Mouse (Mus musculus): Measurements from ENCODE around the gene Card9.

Gene Card9

DNA sequence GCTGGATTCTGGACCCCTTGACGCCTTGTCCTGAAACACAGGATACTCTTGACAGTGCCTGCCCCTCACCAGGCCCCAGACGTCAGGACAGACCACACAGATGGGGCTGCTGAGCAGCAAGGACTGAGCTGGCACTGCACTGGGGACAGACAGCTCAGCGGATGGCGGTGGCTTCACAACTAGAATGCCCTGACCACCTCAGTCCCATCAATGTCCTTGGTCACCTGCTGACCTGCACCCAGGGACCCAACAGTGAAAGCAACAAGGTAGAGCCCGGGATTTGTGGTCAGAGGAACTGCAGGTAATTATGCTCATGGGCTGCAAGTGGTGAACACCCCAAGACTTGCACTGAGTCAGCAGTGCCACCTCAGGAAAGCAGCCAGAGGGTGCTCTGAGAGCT is 2.3 kb upstream of the Card9 start:
- no peak for DNase-seq (ENCODE audit: low spot score)

DNA sequence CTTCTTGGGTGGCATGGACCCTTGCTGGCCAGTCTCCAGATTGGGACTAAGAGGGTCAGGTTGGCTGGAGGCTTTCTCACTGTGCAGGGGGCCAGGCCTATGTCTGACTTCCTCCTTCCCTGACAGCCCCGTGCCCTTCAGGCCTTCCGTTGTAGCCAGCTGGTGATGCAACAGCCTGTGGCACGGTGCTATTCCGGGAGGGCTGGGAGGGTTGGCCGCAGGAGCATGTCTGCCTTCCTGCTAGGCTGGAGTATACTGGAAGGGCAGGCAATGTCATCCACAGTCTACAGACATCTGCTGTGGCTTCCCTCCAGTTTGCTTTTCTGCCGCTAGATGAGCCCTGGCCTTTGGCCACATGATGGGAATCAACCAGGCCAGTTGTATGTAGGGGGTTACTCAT is 735 bp downstream of the Card9 start:
- no peak for DNase-seq (ENCODE audit: low spot score)

DNA sequence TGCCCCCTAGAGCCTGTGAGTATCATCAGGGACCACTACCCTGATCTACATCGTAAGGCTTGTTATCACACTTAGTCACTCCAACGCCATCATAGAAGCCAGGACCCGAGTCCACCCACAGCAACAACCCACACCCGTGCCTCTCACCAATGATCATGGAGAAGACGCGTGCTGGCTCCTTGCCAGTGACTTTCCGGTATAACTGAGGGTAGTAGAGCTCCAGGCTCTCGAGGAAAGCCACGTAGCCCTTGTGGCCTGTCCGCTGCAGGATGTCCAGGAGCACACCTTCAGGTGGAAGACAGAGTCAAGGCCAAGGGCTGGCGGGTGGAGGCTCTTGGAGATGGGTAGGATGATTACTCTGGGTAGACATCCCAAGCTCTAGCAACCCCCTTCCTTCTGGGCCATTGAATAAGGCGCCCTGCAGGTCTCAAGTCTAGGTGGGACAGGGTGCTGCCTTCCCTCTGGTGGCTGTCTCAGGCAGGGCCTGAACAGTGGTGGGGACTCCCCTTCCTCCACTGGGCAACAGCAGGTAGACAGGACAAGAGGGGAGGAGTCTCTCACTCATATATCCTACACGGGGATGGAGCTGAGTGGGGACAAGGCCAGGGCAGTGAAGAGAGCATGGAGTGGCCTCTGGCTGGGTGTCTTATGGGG is 1.9 kb downstream of the Card9 start:
- no peak for DNase-seq (ENCODE audit: low spot score)

DNA sequence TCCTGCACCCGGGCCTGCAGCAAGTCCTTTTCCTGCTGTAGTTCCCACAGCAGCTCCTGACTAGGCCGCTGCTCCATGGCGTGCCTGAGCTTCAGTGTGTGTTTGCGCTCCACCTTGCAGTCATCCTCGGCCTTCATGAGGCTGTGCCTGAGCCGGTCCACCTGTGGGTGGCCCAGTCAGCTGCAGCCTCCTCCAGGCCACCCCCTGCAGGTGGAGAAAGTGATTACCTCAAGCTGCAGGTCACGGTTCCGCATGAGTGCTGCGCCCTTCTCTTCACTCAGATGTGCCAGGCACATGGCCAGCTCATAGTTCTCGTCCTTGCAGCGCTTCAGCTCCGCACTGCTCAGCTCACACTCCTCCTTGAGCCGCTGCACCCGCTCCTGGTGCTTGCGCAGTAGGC is 3.2 kb downstream of the Card9 start:
- DNase-seq (ENCODE audit: low spot score): no peak

DNA sequence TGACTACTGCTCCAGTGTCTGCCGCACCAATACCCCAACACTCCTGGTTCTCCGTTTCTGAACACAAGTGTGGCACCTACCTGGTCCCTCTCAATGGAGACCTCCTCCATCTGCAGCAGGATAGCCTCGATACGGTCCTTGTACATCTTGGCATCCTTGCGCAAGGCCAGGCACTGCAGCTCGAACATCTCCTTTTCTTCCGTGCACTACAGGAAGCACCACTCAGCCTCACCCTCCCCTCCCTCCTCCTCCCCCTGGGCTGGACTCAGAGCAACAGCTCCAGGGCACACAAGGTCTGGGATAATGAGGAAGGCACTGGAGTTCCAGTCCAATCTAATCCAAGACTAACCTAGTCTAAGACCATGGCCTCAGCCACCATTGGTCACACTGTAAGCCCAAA is 4.0 kb downstream of the Card9 start:
- no peak for DNase-seq (ENCODE audit: low spot score)

DNA sequence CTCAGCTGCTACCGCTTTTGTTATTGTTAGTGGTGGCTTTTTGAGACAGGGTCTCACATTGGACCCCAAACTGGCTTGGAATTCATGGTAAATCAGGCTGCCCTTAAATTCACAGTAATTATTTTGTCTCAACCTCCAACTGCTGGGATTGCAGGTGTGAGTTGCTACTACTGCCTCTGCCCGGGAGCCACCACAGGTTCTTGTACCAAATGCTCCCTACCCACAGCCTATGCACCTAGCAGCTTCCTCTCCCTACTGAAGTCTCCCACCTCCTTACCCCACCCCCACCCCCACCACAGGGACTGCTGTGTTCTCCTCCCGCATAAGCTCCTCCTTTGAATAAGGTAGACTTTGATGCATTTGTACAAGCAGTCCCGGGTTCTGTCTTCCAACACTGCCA is 4.5 kb downstream of the Card9 start:
- DNase-seq (ENCODE audit: low spot score): no peak

DNA sequence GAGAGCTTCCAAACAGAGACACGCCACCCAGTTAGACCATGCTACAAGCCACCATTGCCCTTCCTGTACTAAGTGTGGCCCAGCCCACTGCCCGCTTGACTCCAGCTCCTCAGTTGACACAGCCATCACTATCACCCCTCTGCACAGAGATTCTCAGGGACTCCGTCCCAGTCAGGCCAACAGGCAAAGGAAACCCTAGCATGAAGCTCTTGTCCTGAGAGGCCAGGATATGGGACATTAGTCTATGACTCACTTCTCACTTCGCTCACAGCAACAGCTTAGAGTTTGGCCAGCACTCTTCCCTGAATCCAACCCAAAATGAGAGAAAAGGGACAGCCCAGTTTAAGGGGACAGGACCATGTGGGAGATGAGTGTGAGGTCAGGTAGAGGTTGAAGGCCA is 6.3 kb downstream of the Card9 start:
- no peak for DNase-seq (ENCODE audit: low spot score)

DNA sequence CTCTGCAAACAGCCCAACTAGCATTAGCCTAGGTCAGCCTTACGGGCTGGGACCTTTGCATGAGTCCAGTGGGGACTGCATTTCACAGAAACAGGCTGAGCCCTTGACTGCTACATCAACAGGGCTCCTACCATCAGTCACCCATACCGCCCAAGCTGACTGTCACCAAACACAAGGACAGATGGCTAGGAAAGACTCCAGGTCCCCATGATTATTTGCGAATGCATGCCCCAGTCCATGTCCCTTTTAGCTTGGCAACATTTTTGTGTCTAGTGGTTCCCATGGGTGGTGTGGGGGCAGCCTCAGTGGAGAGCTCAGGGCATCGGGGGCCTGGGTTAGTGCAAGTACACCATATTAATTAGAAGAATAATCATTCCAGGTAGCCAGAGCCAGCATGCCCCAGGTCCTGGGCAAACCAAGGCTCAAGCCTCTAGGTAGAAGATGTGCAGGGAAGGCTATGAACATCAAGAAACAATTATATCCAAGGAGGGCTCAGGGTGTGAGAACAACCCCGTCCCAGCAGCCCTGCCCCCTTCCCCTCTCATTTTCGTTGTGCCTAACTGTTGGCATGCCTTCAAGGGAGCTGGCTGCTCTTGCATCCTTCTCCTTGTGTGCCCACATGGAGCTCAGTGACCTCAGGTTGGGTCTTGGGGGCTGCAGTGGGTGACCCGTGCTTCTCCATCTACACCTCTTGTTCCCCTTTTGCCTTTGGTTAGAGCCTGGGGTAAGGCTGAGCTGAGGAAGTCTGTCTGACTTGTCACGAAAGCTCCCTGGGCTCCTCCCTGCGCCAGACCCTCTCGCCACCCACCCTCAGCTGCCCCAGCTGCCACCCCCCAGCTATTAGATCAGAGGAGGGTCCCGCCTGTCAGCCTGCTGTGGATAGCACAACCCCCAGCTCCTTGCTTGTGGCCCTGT is 7.4 kb downstream of the Card9 start:
- DNase-seq (ENCODE audit: low spot score): no peak

DNA sequence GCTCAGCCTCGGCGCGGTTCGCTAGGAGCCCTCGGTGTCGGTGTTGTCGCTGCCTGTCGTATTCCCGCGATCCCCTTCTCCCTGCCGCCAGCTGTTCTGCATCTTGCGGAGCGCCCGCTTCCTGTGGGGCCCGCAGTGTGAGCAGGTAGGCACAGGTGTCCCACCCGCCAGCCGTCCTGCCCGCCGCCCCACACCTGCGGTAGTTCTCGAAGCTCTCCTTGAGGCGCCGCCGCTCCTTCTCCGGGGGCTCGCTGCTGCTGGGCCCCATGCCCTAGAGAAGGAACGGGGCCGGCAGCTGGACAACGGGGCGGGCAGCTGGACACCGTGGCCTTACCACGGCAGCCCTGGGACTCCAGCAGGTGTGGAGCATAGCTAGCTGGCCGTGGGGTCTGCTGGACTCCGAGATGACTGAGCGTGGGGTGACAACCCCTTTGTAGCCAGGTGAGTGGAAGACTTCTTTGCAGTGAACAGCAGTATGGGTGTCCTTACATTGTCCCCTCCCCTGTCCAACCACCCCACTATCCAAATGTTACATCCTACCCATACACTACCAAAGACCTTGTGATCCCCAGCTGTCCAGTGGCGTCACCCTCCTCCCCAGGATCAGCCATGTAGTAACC is 8.3 kb downstream of the Card9 start:
- DNase-seq (ENCODE audit: low spot score): no peak

DNA sequence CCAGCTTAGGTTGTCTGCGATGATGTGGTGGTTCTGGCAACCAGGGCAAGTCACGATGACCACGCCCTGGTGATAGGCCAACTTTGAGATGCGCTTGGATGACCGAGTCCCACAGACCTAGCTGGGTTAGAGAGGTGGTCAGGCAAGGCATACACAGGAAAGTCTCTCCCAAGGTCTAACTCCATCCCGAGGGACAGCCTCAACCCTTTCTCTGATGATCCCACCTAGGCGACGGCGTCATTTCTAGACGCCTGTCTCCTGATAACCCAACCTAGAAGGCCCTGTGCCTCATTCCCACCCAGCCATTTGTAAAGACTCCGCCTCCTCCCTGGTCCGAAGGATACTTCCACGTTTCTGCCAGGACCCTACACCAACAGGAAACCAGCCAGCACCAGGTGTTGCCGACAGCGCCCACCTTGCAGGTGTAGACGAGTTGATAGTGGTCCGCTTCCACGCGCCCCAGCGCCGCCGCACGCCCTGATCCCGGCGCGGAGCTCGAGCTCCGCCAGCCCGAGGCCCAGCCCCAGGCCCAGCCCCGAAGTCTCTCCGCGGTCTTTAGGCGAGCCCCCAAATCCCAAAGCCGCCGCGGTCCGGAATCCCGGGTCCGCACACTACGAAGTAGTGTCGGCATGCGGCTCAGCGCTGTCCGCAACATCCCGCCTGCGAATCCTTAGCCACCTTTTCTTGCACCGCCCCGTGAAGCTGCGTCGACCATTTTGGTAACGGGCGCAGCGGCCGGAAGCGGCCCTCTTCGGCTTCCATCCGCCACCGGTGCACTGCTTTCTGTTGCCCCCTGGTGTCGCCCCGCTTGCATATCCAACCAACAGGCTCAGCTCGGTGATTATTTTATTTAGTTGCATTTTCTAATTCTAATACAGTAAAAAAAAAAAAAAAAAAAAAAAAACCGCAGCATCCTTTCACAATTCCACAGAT is 9.1 kb downstream of the Card9 start, which contains the start of gene Dnlz:
TSS of gene Dnlz (minus strand) at position 753 of the 933 bp plus-strand sequence.
- DNase-seq (ENCODE audit: low spot score): peak; percentile 95

DNA sequence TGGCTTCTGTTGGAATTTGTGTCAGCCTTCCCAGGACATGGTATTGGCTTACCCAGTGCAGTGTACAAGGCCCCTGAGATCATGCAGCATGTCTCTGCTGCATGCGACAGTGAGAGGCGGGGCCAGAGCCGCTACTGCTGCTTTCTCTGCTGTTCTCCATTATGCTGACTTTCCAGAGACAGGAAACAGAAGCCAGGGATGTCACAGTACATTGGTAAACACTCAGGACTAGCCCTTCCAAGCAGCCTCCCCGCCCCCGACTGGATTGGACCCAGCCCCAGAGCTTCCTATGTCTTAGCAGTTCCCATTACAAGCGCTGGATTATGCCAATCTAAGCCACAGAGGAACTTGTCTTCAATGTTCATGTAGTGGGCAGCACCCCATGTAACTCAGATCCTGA is 12.5 kb downstream of the Card9 start:
- no peak for DNase-seq (ENCODE audit: low spot score)

DNA sequence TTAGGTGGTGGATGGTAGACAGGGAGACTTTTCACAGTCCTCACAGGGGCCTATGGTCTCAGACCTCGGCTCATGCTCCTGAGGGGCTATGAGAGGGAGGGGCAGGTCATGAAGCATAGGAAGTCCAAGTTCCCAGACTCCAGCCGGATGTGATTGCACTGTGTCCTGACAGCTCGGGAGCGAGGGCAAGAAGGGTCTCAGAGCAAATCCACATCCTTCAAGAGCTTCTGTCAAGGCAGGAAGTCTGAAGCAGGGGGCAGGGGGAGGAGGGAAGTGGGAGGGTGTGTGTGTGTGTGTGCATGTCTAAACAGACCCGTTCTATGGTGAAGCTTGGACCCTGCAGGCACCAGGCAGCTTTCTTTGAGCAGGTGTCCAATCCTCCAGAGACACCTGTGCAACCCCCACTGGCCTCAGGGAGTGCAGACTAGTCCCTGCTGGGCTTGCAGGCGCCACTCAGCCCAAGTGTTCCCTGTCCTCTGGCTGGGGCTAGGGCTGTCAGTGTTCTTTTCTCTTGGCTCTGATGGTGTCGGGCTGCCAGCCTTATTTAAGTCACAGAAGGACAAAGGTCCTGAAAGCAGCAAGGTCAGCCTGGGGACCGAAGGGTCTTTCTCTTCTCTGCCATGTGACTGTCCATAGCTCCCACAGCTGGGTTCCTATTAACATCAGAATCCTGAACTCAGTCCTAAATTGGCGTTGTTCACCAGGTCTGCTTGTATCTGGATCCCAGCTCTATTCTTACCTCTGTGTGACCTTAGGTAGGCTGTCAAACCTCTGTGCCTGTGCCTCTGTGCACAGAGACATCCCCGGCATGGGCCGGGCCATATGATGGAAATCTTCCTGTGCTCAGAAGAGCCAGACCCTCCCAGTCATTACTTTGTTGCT is 17.9 kb downstream of the Card9 start:
- no peak for DNase-seq (ENCODE audit: low spot score)

DNA sequence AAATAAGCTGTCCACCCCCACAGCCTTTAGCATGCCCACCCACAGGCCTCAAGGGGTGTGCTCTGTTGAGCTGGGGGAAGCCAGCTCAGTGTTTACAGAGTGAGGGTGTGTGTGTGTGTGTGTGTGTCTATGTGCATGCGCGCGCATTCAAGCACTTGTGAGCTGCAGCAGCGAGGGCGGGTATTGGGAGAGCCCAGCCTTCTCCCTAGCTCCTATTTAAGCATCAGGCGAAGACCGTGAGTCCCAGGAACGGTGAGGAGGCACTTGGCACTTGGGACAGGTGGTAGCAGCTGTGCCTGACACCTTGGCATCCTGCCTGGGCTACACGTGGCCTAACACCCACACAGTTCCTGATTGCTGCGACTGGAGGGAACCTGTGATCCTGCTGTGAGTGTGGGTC is 18.7 kb downstream of the Card9 start:
- DNase-seq (ENCODE audit: low spot score): no peak

DNA sequence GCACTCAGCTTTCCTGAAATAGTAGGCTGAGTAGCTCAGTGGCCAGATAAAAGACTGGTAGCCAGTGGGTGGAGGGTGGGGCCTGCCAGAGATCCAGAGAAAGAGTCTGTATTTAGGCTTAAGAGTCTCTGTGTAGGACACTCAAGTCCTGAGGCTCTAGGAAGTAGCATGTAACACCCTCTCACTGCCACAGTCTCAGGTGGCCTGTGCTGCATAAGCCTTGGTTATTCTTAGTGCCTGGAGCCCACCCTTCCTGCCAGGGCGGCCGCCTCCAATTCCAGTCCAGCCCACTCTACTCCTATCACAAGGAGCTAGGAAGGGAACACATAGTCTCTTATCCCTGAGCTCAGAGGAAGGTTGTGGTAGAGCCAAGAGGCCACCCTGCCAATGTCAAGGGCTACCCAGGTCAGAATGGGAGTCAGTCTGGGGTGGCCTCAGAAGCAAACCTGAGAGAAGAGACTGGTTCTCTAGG is 19.2 kb downstream of the Card9 start:
- no peak for DNase-seq (ENCODE audit: low spot score)

DNA sequence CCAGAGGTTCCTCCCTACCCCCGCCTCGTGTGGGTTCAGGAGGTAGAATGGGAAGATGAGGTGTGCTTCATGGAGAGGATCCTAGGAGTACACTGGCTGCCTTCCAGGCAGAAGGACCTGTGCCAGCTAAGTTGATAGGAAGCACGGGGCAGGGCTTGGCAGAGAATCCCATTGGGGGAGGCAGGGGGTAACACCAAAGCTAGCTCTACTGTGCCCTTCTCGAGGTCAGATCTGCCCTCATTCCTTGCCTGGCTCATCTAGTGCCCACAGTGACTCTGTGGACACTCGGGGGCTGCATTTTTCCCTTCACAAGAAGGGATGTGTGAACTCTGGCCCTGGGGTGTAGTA is 21.5 kb downstream of the Card9 start:
- no peak for DNase-seq (ENCODE audit: low spot score)

DNA sequence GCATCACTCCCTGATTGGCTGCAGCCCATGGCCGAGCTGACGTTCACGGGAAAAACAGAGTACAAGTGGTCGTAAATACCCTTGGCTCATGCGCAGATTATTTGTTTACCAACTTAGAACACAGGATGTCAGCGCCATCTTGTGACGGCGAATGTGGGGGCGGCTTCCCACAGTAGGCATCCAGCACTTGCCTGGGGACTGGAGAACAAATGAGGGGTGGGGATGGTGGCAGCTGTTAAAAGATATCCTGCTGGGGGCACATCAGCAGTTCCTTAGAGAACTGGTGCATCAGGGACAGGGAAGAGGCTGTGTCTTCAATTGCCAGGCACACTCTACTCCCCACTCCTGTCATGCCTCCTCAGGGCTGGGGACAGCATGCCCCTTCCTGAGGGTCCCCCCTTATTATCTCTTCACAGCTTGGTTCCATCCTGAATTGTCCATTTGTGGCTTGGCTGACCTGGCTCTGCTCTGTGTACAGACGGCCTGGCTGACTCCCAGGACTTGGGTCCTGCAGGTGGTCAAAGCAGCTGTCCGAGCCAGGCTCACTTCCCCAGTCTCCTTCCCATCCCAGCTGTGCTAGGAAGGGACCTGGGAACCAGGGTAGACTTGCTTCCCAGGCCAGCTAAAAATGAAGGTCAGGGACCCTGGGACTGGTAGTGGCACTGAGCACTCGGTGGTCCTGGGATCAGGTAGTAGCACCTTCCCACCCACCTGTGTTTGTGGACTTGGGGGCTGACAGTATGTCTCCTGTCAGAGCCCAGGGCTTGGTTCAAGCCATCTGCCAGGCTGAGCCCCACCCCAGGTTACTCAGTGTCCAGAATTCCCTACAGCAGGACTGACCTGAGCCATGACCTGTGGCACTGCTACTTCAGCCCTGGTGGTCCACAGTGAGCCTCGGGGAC is 22.2 kb downstream of the Card9 start:
- DNase-seq (ENCODE audit: low spot score): no peak

DNA sequence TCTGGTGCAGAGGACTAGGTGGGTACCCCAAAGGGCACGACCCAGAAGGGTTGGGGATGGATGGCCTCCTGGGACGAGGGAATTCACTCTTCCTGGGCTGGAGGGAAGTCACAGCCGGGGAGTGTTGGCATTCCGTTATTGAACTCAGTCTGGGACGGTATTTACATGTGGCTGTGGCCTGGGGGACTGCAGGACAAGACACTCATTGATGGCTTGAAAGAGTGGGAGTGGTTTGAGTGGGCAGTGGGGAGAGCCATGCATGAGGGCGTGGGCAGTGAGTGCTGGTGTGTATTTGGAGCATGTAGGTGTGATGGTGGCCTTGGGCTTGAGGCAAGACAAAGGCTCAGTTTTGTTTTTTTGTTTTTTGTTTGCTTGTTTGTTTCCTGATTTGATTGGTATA is 30.0 kb downstream of the Card9 start:
- no peak for DNase-seq (ENCODE audit: low spot score)

DNA sequence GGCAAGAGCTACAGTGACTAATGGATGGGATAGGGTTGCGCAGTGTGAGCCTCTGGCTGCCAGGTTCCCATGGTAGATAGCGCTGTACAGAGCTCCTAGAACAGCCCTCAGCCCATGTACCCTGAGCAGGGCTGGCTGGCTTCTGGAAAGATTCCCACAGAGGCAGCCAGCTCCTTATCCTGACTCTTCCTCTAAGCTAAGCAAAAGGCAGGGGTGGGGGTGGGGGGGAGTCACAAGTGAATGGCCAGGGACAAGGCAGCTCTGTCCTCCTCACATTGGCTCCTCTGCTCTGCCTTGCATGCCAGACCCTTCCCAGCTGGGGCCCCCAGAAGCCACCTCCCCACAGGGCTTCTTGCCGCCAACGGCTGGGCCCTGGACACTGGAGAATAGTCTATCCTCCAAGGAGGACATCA is 30.7 kb downstream of the Card9 start:
- no peak for DNase-seq (ENCODE audit: low spot score)

DNA sequence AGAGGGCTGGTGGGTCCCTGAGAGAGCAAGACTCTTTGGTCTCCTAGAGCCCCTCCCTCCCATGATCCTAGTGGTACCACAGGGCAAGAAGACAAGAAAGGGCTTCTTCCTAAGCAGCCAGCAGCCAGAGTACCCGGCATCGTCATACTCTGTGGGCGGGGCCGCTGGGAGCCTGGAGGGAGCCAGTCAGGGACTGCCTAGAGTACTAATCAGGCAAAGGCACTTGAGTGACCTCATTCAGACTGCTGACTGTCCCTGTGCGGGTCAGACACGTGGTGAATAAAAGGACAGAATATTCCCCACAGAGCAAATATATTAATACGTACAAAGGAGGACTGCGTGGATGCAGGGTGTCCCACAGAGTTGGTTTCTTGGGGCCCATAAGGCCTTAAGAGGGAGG is 31.3 kb downstream of the Card9 start:
- peak; percentile 23 for DNase-seq (ENCODE audit: low spot score)

DNA sequence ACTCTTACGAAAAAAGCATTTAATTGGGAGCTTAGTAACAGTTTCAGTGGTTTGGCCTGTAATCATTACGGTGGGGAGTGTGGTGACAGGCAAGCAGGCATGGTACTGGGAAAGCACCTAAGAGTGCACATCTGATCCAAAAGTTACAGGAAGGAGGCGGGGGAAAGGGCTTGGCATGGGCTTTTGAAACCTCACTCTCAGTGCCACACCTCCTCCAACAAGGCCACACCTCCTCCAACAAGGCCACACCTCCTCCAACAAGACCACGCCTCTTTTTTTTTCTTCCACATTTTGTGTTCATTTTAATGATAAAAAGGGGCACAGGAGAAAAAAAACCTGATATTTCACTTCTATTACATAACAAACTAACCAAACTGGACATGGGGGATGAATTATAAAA is 32.9 kb downstream of the Card9 start:
- DNase-seq (ENCODE audit: low spot score): no peak
